Mouse (Mus musculus): ENCODE data around the gene Enpp3. TPM values are rescaled to one million over a fixed set of nuclear protein-coding genes. Genes with fewer than 3 reads are reported as not detected.

Gene Enpp3
- polyA plus RNA-seq, 1 experiment: 5.0 TPM

Other genes starting within 250 kb of the Enpp3 start
- gene Ccn2, start 247.4 kb downstream of the Enpp3 start, polyA plus RNA-seq (2012; ENCODE audit: insufficient read depth, insufficient read length, missing spikeins): 3.3 and 4.3 TPM in 2 replicates
- gene Enpp1, start 130.7 kb downstream of the Enpp3 start, polyA plus RNA-seq (2012; ENCODE audit: insufficient read depth, insufficient read length, missing spikeins): 0.52 TPM in 1 of 2 replicates, not detected in the other
- 8.2 and 10.4 TPM in 2 replicates for gene Med23, start 27.2 kb upstream of the Enpp3 start, polyA plus RNA-seq (2012; ENCODE audit: insufficient read depth, insufficient read length, missing spikeins)
- gene Arg1, start 84.7 kb upstream of the Enpp3 start, polyA plus RNA-seq (2012; ENCODE audit: insufficient read depth, insufficient read length, missing spikeins): 1.7 TPM in 1 of 2 replicates, not detected in the other